Mouse (Mus musculus) urinary bladder, postnatal 4 days (tissue): ENCODE data around the gene Tnnt1.

Experiments
- DNase-seq, 2 experiments: peaks; one replicate each; pipeline ENCODE4 v3.0.0; 2021 to 2022; ENCODE audit warnings: low spot score in 2 of 2

The Tnnt1 gene

DNA sequence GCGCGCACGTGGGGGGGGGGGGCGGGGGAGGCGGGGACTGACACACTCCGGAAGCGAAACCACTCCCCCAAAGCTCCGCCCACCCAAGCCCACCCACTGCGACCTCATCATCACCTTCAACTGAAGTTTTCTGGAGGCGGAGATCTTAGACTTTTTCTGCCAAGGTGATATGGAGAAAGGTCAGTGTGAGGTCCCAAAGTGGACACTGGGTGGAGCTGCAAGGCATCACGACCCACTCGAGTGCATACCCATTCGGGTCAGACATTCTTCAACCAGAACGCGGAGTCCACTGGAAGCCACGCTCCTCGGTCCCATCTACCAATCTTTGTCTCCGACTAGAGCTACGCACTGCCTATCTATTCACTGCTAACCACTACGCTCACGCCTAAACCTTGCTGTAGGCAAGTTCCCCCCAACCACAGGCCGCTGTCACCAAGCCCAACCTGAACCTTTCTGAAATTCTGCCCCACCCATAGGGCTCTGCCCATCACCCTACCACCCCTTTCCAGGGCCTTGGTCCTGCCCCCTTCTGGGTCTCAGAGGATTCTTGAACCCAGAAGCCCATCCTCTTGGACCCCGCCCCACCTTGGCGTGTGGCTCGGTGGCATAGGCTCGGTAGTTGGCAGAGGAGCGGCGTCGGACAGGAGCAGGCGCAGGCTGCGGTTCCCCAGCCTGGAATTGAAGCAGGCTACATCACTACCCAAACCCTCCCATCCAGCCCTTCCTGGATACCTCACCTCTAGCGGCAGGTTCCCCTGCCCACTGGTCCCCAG, 5.2 kb upstream of the Tnnt1 start:
- no peak for DNase-seq

DNA sequence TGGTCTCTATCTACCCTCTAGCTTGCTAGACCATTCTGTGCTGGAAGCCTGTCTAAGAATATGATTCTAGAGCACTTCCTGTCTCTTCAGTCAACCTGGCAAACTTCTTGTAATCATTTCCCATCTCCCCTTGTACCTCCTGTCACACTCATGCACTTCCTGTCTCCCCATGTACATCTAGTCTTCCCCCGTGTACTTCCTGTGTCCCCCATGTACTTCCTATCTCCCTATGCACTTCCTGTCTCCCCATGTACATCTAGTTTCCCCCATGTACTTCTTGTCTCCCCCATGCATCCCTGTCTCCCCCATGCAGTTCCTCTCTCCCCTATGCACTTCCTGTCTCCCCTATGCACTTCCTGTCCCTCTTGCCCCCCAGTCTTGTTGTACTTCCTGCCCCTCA, 2.3 kb upstream of the Tnnt1 start:
- no peak for DNase-seq

DNA sequence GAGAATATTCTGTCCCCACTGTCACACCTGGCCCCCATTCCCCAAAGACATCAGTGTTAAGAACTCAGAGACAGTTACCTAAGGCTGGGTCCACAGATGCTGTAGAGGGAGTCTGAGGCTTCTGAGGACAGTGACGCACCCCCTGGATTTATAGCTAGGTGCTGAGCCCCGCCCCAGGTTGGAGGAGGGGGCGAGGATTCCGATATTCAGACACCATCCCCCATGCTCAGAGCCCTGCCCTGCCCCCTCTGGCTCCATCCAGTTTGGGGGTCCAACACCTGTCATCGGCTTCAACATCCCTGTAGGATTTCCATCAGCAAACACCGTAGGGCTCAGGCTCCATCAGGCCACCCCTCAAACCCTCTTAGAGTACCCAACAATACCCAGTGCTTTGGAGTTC, 329 bp downstream of the Tnnt1 start:
- DNase-seq = no peak

DNA sequence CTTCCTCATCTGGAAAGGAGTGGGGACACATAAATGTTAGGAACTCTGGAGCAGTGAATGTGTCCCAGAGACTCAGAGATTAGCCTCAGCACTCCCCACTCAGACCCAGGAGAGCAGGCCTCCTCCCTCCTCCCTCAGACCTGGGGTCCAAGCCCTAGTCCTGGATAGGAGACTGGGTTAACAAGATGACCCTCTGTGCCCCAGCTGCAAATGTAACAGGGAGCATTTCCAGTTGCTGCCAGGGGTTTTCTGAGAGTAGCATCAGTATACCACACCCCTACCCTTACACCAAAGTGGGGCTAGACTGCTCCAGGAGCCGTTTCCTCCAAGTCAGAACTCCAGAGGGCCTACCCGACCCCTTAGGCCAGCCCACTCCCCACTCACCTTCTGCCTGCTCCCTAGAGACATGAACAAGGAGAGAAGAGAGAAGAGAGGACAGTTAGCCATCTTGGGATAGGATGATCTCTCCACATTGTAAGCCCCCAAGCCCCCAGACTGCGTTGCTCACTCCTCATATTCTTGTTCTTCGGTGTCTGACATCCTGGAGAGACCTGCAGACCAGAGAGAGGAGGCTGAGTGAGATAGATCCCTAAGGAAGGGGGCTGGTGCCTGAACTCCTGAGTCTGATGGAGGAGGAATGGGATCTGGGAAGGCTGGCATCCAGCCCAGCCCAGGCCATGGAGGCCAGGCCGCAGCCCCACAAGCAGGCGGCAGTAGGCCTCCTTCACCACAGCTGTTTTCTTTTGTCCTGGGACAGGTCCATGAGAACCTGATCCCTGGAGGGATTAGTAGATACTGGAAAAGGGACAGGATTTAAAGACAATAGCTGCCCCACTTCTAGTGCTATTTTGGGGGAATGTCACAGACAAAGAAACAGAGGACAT, 2.1 kb downstream of the Tnnt1 start:
- DNase-seq = peak in 1 of 2 experiments; percentile 59

DNA sequence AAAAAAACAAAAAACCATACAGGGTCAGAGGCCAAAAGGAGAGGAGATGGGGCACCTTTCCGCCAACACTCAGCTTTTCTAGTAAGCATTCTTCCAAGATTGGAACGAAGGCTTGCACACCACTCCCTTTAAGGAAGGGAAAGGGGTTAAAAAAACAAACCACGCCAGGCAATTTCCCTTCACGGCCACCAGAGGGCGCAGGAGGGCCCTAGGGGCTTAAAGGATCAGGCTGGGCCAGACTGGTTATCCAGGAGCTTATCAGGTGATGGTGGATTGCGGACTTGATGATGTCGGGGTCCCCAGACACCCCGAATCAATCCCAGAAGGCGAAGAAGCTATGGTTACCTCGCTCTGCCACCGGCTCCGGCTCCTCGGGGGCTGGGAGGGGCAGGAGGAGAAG, 2.9 kb downstream of the Tnnt1 start:
- DNase-seq = no peak

DNA sequence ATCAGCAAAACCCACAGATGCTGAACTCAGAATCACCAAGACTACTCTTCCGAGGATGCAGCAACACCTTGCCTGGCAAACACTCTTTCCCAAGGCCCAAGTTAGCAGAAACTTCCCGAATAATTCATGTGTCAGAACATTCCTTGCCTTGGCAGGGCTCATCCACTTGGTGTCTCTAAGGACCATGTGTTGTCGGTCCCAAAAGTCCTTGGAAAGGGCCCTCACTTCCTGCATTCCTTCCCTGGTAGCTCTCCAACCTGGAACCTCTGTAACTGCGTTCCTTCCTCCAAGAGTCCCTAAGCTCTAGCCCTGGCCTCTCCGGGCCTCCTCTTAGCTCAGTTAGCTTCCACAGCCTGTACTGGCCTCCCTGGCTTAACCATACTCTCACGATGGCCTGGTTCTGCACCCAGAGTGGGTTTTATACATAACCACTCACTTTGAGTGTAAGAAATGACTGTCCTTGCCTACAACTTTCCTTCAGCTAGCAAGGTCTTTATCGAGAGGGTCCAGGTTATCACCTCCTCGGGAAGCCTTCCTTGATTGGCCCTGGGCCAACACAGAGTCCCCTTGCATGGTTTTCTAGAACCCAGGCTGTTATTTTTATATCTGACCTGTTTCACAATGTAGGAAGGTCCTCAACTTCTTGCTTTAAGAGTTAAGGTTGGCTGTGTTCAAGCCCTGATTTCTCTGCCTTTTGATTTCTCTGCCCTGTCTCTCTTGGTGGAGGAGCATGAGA, 4.5 kb downstream of the Tnnt1 start:
- DNase-seq = no peak

DNA sequence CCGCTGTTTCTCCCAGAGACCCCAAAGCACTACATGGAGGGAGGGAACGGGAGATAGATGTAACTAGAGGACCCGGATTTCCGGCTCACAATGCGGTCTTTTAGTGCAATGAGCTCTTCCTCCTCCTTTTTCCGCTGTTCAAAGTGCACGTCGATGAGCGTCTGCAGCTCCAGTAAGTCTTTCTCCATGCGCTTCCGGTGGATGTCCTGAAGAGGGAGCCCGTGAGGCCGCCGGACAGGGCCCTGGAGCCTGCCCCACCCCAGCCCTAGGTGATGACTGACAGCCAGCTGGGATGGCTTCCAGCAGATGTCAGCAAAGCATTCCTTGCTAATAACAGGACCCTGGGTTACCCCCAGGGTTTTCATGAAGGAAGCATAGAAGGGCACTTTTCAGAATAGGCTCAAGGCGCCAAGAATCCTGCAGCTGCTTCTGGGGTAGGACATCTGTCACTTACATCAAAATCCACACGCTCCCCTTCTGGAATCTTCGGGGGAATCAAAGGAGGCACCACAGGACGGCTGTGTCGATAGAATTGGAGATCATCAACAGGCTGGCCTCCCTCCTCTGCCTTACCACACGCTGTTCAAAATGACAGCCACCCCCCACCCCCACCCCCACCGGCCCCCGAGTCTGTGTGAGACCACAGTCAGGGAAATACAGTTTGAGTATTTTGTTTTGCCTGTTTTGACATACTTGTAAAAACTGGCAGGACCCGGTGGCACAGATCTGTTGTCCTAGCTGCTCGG, 6.1 kb downstream of the Tnnt1 start:
- peak; percentile 69 to 72 for DNase-seq

DNA sequence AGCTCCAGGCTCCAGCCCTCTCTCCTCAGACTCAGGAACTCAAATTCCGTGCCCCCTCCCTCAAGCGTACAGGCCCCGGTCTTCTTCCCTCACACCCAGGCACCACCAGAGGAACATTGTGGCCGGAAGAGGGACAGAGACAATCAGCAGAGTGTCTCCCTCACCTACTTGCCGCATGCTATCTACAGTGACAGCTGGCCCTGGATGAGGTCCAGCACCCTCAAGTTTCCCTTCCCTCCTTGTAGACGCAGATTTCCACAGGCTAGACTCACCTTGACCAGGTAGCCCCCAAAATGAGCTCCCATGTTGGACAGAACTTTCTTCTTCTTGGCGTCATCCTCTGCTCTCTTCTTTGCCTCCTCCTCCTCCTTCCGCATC, 7.5 kb downstream of the Tnnt1 start:
- DNase-seq = no peak

DNA sequence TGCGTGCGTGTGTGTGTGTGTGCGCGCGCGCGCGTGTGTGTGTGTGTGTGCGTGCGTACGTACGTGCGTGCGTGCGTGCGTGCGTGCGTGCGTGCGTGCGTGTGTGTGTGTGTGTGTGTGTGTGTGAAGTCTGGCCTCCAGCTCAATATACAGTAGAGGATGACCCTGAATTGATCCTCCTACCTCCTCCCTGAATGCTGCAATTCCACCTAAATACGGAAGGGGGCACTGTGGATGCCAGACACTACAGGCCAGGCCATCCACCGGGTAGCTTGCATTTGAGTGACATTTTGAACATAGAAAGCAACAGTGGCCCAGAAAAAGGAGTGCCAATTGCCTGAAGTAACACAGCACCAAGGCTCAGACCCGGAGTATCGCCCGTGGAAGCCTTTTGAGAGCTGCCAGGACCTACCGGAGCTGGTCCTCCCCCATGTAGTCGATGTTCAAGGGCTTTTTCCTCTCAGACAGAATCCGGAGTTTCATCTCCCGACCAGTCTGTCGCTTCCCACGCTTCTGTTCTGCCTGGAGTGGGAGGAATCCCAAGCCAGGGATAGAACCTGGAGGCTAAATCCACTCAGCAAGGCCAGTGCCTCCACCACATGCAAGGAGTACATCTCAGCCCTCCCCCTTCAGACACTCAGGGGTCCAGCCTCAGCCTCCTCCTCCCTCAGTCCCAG, 8.0 kb downstream of the Tnnt1 start:
- no peak for DNase-seq

DNA sequence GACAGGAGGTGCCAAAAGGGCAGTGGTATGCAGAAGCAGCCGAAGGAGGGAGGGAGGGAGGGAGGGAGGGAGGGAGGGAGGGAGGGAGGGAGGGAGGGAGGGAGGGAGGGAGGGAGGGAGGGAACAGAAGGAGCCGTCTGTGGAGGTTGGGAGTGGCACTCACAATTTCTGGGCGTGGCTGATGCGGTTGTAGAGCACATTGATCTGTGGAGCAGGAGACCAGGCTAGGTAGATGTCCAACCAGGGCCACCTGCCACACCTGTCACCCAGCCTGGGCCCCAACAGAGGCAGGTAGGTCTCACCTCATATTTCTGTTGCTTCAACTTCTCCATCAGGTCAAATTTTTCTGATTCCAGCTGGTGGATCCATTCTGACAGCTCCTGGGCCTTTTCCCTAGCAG, 9.0 kb downstream of the Tnnt1 start:
- no peak for DNase-seq

DNA sequence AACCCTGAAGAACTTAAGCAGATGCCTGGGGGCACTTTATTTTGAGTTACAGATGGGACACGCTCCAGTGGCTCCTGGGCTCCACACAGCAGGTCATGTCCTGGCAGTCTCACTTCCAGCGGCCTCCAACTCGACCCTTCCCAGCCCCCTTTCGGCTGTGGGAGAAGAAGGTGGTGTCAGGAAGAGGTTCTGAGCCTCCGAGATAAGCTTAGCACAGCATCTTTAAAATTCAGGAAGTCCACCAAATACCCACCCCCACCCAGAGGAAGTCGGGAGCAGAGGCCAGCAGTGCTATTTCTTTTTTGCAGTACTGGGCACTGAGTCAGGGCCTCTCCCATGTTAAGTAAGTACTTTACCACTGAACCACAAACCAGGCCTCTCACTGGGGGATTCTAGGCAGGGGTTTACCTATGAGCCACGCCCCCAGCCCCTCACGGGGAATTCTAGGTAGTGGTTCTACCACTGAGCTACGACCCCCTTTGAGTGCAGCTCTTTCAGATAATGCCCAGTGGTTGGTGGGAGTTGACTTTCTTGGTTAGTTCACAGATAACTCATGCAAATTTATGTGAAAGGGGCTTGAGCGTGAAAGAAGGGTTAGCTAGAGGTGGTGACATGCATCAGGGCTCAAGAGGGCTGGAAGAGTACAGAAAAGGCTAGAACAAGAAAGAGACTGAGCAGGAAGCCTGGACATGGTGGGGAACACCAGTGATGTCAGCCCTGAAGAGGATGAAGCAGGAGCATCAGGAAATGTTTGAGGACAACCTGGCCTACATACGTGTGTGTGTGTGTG, 11.3 kb downstream of the Tnnt1 start:
- DNase-seq = no peak

DNA sequence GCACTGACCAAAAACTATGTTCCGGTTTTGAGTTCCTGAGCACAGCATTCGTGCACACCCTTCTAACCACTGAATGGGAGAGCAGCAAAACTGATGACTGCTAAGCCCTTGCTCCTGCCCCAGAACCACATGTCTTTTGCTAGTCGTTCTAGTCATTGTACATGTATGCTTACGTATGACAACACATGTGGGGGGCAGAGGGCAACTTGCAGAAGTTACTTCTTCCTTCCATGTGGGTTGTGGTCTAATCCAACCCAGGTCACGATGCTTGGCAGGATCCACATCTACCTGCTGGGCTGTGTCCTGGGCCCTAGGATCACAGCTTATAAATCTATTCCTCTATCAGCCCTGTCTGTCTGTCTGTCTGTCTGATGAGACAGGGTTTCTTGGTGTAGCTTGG, 12.3 kb downstream of the Tnnt1 start:
- no peak for DNase-seq

DNA sequence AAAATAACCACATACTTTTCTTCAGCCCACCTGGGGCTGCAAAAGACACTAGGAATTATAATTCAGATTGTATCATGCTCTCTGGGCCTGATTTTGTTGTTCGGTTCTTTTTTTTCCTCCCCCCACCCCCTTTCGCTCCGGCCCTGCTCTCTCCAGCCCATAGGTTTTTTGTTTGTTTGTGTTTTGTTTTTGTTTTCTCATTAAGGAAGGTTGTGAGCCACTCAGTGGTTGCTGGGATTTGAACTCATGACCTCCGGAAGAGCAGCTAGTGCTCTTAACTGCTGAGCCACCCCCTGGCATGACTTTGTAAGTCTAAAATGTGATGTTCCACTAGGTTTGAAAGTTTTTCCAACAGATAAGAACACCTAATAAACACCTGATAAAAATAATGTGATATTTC, 13.1 kb downstream of the Tnnt1 start:
- DNase-seq = no peak

DNA sequence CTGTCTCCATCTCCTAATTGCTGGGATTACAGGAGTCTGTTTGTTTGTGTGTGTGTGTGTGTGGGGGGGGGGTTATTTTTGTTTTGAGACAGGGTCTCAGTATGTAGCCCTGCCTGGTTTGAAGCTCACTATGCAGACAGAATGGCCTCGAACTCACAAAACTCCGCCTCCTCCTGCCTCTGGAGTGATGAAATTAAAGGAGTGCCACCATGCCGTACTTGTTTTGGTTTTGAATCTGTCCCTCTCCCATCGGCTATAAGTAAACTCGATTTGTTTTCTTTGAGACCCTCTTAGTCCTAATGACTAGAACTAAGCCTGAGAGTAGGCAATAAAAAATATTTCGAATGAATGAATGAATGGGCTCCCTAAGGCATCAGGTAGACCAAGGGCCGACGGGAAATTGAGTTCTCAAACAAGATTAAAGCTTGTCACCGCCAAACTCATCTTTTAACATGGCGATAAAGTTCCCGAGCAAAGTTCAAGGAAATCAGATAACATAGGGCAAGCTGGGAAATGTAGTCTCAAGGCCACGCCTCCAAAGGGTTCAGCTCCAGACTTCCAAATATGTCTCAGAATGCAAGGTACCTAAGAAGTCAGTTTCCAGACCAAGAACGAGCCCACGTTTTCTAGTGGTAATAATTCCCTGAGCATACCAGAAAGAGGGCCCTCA, 13.6 kb downstream of the Tnnt1 start:
- DNase-seq = no peak

DNA sequence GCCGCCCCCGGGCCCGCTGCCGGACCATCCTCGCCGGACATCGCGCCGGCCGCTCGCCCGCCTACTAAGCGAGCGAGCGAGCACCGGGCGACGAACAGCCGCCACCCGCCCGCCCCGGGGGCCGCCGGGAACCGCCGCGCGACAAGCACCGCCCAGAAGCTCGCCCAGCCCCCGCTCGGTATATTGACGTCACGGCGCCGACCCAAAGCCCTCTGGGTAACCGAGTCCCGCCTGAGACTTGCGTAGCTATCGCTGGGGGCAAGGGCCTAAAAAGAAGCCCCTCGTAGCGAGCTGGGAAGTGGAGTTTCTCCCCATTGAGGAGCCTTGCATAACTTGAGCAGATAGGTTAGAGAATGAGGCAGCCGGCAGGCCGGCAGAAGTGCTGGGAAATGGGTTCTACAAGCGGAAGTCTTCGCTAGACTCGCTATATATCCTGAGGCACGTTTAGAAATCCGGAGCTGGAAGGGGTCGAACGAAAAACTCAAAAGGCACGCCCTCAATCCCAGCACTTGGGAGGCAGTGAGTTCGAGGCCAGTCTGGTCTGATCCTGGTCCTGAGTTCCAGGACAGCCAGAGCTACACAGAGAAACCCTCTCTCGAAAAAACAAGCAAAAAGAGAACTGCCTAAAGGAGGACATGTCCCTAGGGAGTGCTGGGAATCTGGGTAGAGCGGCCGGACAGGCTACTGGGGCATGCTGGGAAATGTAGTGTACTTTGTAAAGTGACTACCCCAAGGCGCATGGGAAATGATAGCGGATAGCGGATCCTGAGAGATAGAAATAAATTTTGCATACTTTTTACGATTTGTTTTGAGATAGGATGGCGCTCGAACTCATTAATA, 14.4 kb downstream of the Tnnt1 start, which contains the start of gene Ppp1r12c:
TSS of gene Ppp1r12c (minus strand) at position 123 of the 840 bp plus-strand sequence.
- peak; percentile 92 to 95 for DNase-seq

DNA sequence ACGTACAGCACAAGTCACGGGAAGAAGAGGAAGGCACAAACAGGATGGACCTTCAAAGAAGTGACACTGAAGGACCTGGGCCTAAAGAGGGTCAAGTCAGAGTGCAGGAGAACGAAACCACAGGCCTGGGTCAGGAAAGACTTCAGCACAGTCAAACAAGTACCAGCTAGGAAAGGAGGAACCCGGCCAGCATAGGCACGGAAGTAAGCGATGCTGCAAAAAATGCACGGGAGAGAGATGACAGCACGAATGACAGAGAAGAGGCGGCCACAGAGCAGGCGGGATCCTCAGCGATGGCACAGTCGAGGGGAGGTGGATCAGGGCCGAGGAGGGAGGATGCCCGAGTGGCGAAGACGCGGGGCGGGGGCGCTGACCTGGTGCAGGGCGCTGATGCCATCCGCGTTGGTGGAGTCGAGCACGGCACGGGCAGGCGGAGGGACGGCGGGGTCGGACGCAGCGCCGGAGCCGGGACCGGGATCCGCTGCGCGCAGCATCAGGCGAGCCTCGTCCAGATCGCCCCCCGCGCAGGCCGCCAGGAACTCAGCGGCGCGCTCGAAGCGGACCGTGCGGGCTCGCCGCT, 15.2 kb downstream of the Tnnt1 start:
- peak in 1 of 2 experiments; percentile 46 for DNase-seq

DNA sequence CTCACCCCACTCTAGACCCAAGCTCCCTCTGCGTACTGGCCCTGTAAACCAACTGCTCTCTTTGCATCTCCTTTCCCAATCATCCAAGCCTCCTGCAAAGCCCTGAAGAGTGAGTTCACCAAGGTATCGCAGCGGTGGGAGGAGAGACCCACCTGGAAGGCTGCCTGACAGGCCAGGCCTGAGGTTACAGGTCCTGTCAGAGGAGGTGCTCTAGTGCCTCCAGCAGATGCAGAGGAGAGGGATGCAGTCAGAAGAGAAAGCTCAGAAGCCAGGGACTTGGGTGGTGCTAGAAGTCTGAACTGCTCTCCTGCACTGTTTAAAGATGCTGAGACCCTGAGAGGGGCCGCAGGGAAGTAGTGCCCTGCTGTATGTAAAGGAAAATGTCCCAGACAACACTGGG, 17.1 kb downstream of the Tnnt1 start:
- no peak for DNase-seq

DNA sequence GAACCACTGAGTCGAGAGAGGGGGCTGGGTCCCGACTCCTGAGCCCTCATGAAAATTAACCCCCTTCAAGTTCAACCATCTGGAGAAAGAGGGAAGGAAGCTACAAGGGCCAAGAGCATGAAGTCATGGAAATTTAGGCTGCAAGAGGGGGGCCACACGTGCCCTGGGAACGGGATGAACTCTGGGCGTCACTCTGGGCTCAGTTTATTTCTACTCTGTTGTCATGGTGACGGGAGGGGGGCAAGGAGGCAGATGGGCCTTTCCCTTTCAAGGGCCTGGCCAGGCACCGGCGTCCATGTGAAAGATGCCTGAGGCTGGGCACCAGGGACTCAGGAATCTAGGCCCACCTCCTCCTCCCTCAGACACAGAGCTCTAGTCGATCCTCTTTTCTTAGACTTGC, 17.9 kb downstream of the Tnnt1 start:
- peak in 1 of 2 experiments; percentile 65 for DNase-seq
